Mouse (Mus musculus): Measurements from ENCODE around the gene Clca3a1.

The Clca3a1 gene

GRCm38 (mm10) chr3:144719088-144719900 lies 41.5 kb downstream of the Clca3a1 start:
- peak; percentile 52 for DNase-seq (ENCODE audit: low read depth, low spot score)

- DNase-seq (ENCODE audit: low read depth, low spot score), result no peak
Observed at GRCm38 (mm10) chr3:144718706-144719087, 42.1 kb downstream of the Clca3a1 start.

- no peak for DNase-seq (ENCODE audit: low read depth, low spot score)
Observed at GRCm38 (mm10) chr3:144717835-144718234, 42.9 kb downstream of the Clca3a1 start.

- DNase-seq (ENCODE audit: low read depth, low spot score), result no peak
Observed at GRCm38 (mm10) chr3:144717121-144717520, 43.7 kb downstream of the Clca3a1 start.

GRCm38 (mm10) chr3:144715901-144716300 lies 44.9 kb downstream of the Clca3a1 start:
- DNase-seq (ENCODE audit: low read depth, low spot score), result no peak

GRCm38 (mm10) chr3:144715033-144715432 lies 45.7 kb downstream of the Clca3a1 start:
- DNase-seq (ENCODE audit: low read depth, low spot score), result no peak

GRCm38 (mm10) chr3:144714606-144715005 lies 46.2 kb downstream of the Clca3a1 start:
- DNase-seq (ENCODE audit: low read depth, low spot score), result no peak

- no peak for DNase-seq (ENCODE audit: low read depth, low spot score)
Observed at GRCm38 (mm10) chr3:144714126-144714525, 46.7 kb downstream of the Clca3a1 start.

- DNase-seq (ENCODE audit: low read depth, low spot score), result no peak
Observed at GRCm38 (mm10) chr3:144711607-144712206, 49.1 kb downstream of the Clca3a1 start.

- DNase-seq (ENCODE audit: low read depth, low spot score), result no peak
Observed at GRCm38 (mm10) chr3:144708612-144709011, 52.2 kb downstream of the Clca3a1 start.

- DNase-seq (ENCODE audit: low read depth, low spot score), result no peak
Observed at GRCm38 (mm10) chr3:144703959-144704358, 56.8 kb downstream of the Clca3a1 start.

GRCm38 (mm10) chr3:144698790-144699433 lies 61.9 kb downstream of the Clca3a1 start:
- DNase-seq (ENCODE audit: low read depth, low spot score), result no peak

- DNase-seq (ENCODE audit: low read depth, low spot score), result no peak
Observed at GRCm38 (mm10) chr3:144697942-144698341, 62.8 kb downstream of the Clca3a1 start.

- no peak for DNase-seq (ENCODE audit: low read depth, low spot score)
Observed at GRCm38 (mm10) chr3:144697154-144697553, 63.6 kb downstream of the Clca3a1 start.

GRCm38 (mm10) chr3:144694941-144695340 lies 65.8 kb downstream of the Clca3a1 start:
- no peak for DNase-seq (ENCODE audit: low read depth, low spot score)

GRCm38 (mm10) chr3:144694040-144694439 lies 66.7 kb downstream of the Clca3a1 start:
- DNase-seq (ENCODE audit: low read depth, low spot score), result no peak

- peak; percentile 32 for DNase-seq (ENCODE audit: low read depth, low spot score)
Observed at GRCm38 (mm10) chr3:144692052-144692451, 68.7 kb downstream of the Clca3a1 start.

- DNase-seq (ENCODE audit: low read depth, low spot score), result peak; percentile 76
Observed at GRCm38 (mm10) chr3:144689236-144689635, 71.5 kb downstream of the Clca3a1 start.

GRCm38 (mm10) chr3:144688284-144688683 lies 72.5 kb downstream of the Clca3a1 start:
- DNase-seq (ENCODE audit: low read depth, low spot score), result no peak

GRCm38 (mm10) chr3:144687618-144688017 lies 73.2 kb downstream of the Clca3a1 start:
- no peak for DNase-seq (ENCODE audit: low read depth, low spot score)

GRCm38 (mm10) chr3:144686146-144686545 lies 74.6 kb downstream of the Clca3a1 start:
- DNase-seq (ENCODE audit: low read depth, low spot score), result no peak

GRCm38 (mm10) chr3:144683136-144683814 lies 77.5 kb downstream of the Clca3a1 start:
- DNase-seq (ENCODE audit: low read depth, low spot score), result no peak
